Mouse (Mus musculus): ENCODE measurements at regions not wholly inside any gene's neighbourhood (a gene's known extent, or its start where the extent isn't known, plus 50 kb on each side); places are given as distances from the start of the nearest gene placed in this dataset.

- TF ChIP-seq EP300 (IDR thresholded peaks at IDR 0.05; ENCODE audit: low read depth) (no peak), CTCF (IDR thresholded peaks at IDR 0.05; ENCODE audit: low read depth) (no peak)
- Histone ChIP-seq H3K9ac (replicated peaks; ENCODE audit: low read depth, low read length) (no peak overlapping the region), H3K27me3 (ENCODE audit: control insufficient read depth, insufficient read depth, low read length) (no peaks in the 10 kb centered on the region), H3K4me3 (ENCODE audit: low read depth, low read length) (no peak overlapping the region), H3K36me3 (replicated peaks; ENCODE audit: control insufficient read depth, insufficient read depth, low read length) (no peaks in the 10 kb centered on the region), H3K4me1 (ENCODE audit: control insufficient read depth, insufficient read depth) (no peaks in the 10 kb centered on the region), H3K4me2 (ENCODE audit: low read depth, low read length) (no peak overlapping the region), H3K9me3 (replicated peaks; ENCODE audit: control insufficient read depth, low read length) (no peaks in the 10 kb centered on the region), H3K27ac (ENCODE audit: low read depth) (no peak overlapping the region)
- DNase-seq (ENCODE audit: low spot score) (no peak), ATAC-seq (ENCODE audit: insufficient read depth, low read depth) (no peak)
- 69% methylated on average over 4 of the region's 4 CpGs for WGBS
Measured at GRCm38 (mm10) chr6:11720274-11720673, 187.0 kb downstream of the Ndufa4 start.

DNA sequence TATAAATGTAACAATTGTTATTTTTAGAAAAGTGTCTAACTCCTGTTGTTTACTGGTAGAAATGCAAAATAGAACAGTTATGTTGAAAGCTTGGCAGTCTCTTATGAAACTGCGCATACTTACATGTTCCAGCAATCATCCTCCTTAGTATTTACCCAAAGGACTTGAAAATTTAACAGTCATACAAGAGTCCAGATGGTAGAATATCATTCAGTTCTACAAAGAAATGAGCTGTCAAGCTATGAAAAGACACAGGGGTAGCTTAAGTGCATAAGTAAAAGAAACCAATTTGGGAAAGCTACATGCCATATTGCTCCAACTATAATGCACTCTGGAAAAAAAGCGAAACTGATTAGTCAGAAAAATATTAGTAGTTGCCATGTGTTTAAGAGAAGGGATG, 196.7 kb downstream of the Ndufa4 start:
- no peaks in the 10 kb centered on the region for H3K27me3 ChIP-seq (ENCODE audit: control insufficient read depth, insufficient read depth, low read length)
- H3K4me2 ChIP-seq (ENCODE audit: low read depth, low read length), result no peak overlapping the region
- no peaks in the 10 kb centered on the region for H3K36me3 ChIP-seq (replicated peaks; ENCODE audit: control insufficient read depth, insufficient read depth, low read length)
- no peaks in the 10 kb centered on the region for H3K9me3 ChIP-seq (replicated peaks; ENCODE audit: control insufficient read depth, low read length)
- no peak overlapping the region for H3K4me3 ChIP-seq (ENCODE audit: low read depth, low read length)
- 75% methylated on average over 2 of the region's 2 CpGs for WGBS
- no peak overlapping the region for H3K27ac ChIP-seq (ENCODE audit: low read depth)
- DNase-seq (ENCODE audit: low spot score), result no peak
- no peaks in the 10 kb centered on the region for H3K4me1 ChIP-seq (ENCODE audit: control insufficient read depth, insufficient read depth)
- no peak overlapping the region for H3K9ac ChIP-seq (replicated peaks; ENCODE audit: low read depth, low read length)
- no peak for ATAC-seq (ENCODE audit: insufficient read depth, low read depth)
- no peak for TF ChIP-seq EP300 (IDR thresholded peaks at IDR 0.05; ENCODE audit: low read depth)
- TF ChIP-seq CTCF (IDR thresholded peaks at IDR 0.05; ENCODE audit: low read depth), result no peak

- ATAC-seq (ENCODE audit: insufficient read depth, low read depth), result no peak
- H3K9ac ChIP-seq (replicated peaks; ENCODE audit: low read depth, low read length), result no peak overlapping the region
- H3K36me3 ChIP-seq (replicated peaks; ENCODE audit: control insufficient read depth, insufficient read depth, low read length), result no peaks in the 10 kb centered on the region
Measured at GRCm38 (mm10) chr6:11709465-11709864, 197.8 kb downstream of the Ndufa4 start.

More at GRCm38 (mm10) chr6:11709465-11709864, 197.8 kb downstream of the Ndufa4 start:
- H3K27me3 ChIP-seq (ENCODE audit: control insufficient read depth, insufficient read depth, low read length), result no peaks in the 10 kb centered on the region
- no peak overlapping the region for H3K4me2 ChIP-seq (ENCODE audit: low read depth, low read length)
- no peaks in the 10 kb centered on the region for H3K4me1 ChIP-seq (ENCODE audit: control insufficient read depth, insufficient read depth)
- no peak overlapping the region for H3K4me3 ChIP-seq (ENCODE audit: low read depth, low read length)
- no peaks in the 10 kb centered on the region for H3K9me3 ChIP-seq (replicated peaks; ENCODE audit: control insufficient read depth, low read length)
- TF ChIP-seq CTCF (IDR thresholded peaks at IDR 0.05; ENCODE audit: low read depth), result no peak
- TF ChIP-seq EP300 (IDR thresholded peaks at IDR 0.05; ENCODE audit: low read depth), result no peak
- no peak overlapping the region for H3K27ac ChIP-seq (ENCODE audit: low read depth)
- DNase-seq (ENCODE audit: low spot score), result no peak

Measured in heart, postnatal 0 days (tissue).